Mouse (Mus musculus): ENCODE measurements around the gene Wdr46. TPM values are rescaled to one million over a fixed set of nuclear protein-coding genes. Genes with fewer than 3 reads are reported as not detected.
A peak's percentile ranks its signal among the peaks of the same experiment; 100 is the strongest.
"Not testable (repeated sequence)": the region's sequence is repeated elsewhere in the genome, so short reads cannot be mapped to it uniquely, and the experiment has no call there.

Wdr46 gene
- polyA plus RNA-seq, 1 experiment from 2014 or later = 52.5 TPM

DNA sequence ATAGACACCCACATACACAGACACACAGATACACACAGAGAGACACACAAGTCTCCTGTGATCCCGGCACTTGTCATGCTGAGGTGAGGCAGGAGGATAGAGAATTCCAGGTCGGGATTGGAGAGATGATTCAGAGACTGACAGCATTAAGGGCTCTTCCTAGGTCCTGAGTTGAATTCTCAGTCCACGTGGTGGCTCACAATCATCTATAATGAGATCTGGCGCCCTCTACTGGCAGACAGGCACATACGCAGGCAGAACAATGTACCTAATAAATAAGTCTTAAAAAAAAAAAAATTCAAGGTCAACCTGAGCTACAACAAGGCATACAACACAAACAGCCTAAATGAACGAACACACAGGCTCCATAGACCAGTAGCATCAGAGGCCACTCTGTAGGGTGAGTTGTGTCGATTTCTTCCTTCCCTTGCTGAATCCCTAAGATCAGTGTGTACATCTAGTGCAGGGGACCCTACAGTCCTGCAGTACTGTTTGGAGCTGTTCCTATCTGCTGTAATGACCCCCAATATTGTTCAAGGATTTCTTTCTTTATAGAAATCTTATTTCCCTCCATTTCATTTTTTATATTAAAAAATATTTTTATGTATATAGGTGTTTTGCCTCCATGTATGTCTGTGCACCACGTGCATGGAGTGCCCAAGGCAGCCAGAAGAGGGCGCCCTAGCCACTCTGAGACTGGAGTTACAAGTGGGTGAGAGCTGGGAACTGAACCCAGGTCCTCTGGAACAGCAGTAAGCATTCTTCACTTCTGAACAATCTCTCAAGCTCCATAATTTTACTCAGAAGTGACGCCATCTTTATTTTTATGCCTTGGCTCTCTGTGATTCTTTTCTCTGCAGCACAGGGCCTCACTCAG is 51.6 kb downstream of the Wdr46 start:
- Histone ChIP-seq H3K27ac (replicated peaks) (no peak overlapping the region), H3K36me3 (no peaks in the 10 kb centered on the region), H3K4me3 (no peak overlapping the region), H3K27me3 (ENCODE audit: low read depth, poor library complexity, severe bottlenecking) (peaks cover 2% of the 10 kb centered on the region), H3K9me3 (replicated peaks) (no peaks in the 10 kb centered on the region), H3K4me1 (no peaks in the 10 kb centered on the region)
- DNase-seq (ENCODE audit: low spot score) = peak; percentile 69
- WGBS = 34% methylated on average over 10 of the region's 10 CpGs

DNA sequence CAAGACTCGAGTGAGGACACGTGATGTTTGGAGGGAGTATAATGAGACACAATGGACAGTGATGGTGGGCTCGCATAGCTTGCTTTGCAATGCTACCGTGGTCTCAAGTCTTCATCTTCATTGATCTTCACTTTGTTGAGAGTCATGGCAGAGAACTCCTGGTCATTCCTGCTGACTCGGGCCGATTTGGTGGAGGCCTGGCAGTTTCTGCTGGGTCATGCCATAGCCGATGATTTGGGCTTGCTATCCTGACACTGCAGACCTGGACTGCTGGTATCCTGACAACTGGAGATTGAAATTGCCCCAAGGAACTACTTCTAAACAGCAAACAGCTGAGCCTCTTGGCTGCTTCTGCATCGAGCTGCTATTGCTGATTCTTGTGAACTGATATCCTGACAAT is 54.5 kb downstream of the Wdr46 start:
- no peak overlapping the region for H3K27ac ChIP-seq (replicated peaks)

GRCm38 (mm10) chr17:33995651-33996050 is 55.2 kb downstream of the Wdr46 start:
- Histone ChIP-seq H3K4me3 (no peak overlapping the region), H3K27me3 (ENCODE audit: low read depth, poor library complexity, severe bottlenecking) (peaks cover 35% of the 10 kb centered on the region), H3K4me1 (peaks cover 16% of the 10 kb centered on the region), H3K36me3 (no peaks in the 10 kb centered on the region), H3K9me3 (replicated peaks) (no peaks in the 10 kb centered on the region), H3K27ac (replicated peaks) (no peak overlapping the region)
- no peak for DNase-seq (ENCODE audit: low spot score)
- 77% methylated on average over 3 of the region's 3 CpGs for WGBS

More for the DNA sequence above, 54.5 kb downstream of the Wdr46 start:
- peaks cover 28% of the 10 kb centered on the region for H3K27me3 ChIP-seq (ENCODE audit: low read depth, poor library complexity, severe bottlenecking)
- no peaks in the 10 kb centered on the region for H3K36me3 ChIP-seq
- peaks cover 9% of the 10 kb centered on the region for H3K4me1 ChIP-seq
- DNase-seq (ENCODE audit: low spot score) = no peak
- no peaks in the 10 kb centered on the region for H3K9me3 ChIP-seq (replicated peaks)
- H3K4me3 ChIP-seq = no peak overlapping the region
- 90% methylated on average over 8 of the region's 8 CpGs for WGBS

DNA sequence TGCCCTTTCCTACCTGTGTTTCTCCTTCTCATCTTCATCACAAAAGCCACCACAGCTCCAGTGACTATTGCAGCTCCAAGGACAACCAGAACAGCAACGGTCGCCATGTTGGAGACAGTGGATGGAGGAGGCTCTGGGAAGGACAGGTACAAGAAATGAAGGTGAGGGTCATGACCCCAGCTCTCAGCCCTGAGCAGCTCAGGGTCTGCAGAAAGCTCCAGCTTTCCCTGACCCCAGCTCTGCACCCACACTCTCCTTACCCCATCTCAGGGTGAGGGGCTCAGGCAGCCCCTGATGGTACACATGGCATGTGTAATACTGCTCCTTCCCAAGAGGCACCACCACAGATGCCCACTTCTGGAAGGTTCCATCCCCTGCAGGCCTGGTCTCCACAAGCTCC is 56.6 kb downstream of the Wdr46 start:
- peaks cover 48% of the 10 kb centered on the region for H3K27me3 ChIP-seq (ENCODE audit: low read depth, poor library complexity, severe bottlenecking)
- 96% methylated on average over 2 of the region's 2 CpGs for WGBS
- peaks cover 16% of the 10 kb centered on the region for H3K4me1 ChIP-seq
- not testable (repeated sequence) for H3K27ac ChIP-seq (replicated peaks); H3K9me3 ChIP-seq (replicated peaks); H3K36me3 ChIP-seq; DNase-seq (ENCODE audit: low spot score); H3K4me3 ChIP-seq

DNA sequence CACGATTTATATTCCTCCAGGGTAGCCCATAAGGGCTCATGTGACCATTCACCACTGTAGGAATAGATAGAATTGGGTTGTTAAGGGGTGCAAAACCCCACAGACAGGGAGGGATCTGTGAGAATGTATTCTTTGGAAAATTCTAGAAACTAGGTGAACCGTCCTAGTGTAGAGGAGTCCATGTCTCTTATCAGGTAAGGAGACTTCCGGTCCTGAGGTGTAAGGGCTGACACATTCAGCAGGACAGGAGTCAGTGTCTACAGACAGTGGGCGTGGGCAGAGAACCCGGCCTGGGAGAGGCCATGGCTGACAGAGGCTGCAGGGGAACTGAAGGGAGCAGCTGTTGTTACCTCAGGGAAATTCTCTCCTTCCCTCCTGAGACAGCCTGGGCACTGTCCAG is 58.2 kb downstream of the Wdr46 start:
- H3K27ac ChIP-seq (replicated peaks); DNase-seq (ENCODE audit: low spot score); H3K4me3 ChIP-seq; H3K36me3 ChIP-seq; H3K9me3 ChIP-seq (replicated peaks): not testable (repeated sequence)
- WGBS = 57% methylated on average over 5 of the region's 5 CpGs
- H3K27me3 ChIP-seq (ENCODE audit: low read depth, poor library complexity, severe bottlenecking) = peaks cover 54% of the 10 kb centered on the region
- H3K4me1 ChIP-seq = peaks cover 18% of the 10 kb centered on the region

Other genes starting within 250 kb of the Wdr46 start
- gene March2, start 222.0 kb upstream of the Wdr46 start, polyA plus RNA-seq (2016; fragmentation: Nextera tagmentation; extraction: Ambion mirVana) = 35.5 and 39.5 TPM in 2 replicates
- 363 and 422 TPM in 2 replicates for gene Rab11b, start 180.1 kb upstream of the Wdr46 start, polyA plus RNA-seq (2016; fragmentation: Nextera tagmentation; extraction: Ambion mirVana)
- 17.7 and 20.7 TPM in 2 replicates for gene Angptl4, start 158.8 kb upstream of the Wdr46 start, polyA plus RNA-seq (2016; fragmentation: Nextera tagmentation; extraction: Ambion mirVana)
- gene Kank3, start 130.1 kb upstream of the Wdr46 start, polyA plus RNA-seq (2016; fragmentation: Nextera tagmentation; extraction: Ambion mirVana) = 24.6 and 29.4 TPM in 2 replicates
- gene Rps28, start 116.1 kb upstream of the Wdr46 start, polyA plus RNA-seq (2016; fragmentation: Nextera tagmentation; extraction: Ambion mirVana) = 699 and 827 TPM in 2 replicates
- 496 and 518 TPM in 2 replicates for gene Ndufa7, start 116.1 kb upstream of the Wdr46 start, polyA plus RNA-seq (2016; fragmentation: Nextera tagmentation; extraction: Ambion mirVana)
- gene Cd320, start 97.6 kb upstream of the Wdr46 start, polyA plus RNA-seq (2016; fragmentation: Nextera tagmentation; extraction: Ambion mirVana) = 82.0 and 82.4 TPM in 2 replicates
- not detected in 2 replicates for gene Gm7029, start 66.8 kb upstream of the Wdr46 start, polyA plus RNA-seq (2016; fragmentation: Nextera tagmentation; extraction: Ambion mirVana)
- 7.8 and 9.4 TPM in 2 replicates for gene Kifc1, start 50.0 kb upstream of the Wdr46 start, polyA plus RNA-seq (2016; fragmentation: Nextera tagmentation; extraction: Ambion mirVana)
- gene Platr17, start 35.5 kb upstream of the Wdr46 start, polyA plus RNA-seq (2016; fragmentation: Nextera tagmentation; extraction: Ambion mirVana) = 0.30 TPM in 1 of 2 replicates, not detected in the other
- 77.5 and 82.6 TPM in 2 replicates for gene Daxx, start 31.2 kb upstream of the Wdr46 start, polyA plus RNA-seq (2016; fragmentation: Nextera tagmentation; extraction: Ambion mirVana)
- 14.9 and 17.3 TPM in 2 replicates for gene Tapbp, start 24.8 kb upstream of the Wdr46 start, polyA plus RNA-seq (2016; fragmentation: Nextera tagmentation; extraction: Ambion mirVana)
- 23.5 and 24.1 TPM in 2 replicates for gene Zbtb22, start 24.8 kb upstream of the Wdr46 start, polyA plus RNA-seq (2016; fragmentation: Nextera tagmentation; extraction: Ambion mirVana)
- 43.1 and 46.9 TPM in 2 replicates for gene Rgl2, start 11.1 kb upstream of the Wdr46 start, polyA plus RNA-seq (2016; fragmentation: Nextera tagmentation; extraction: Ambion mirVana)
- gene Pfdn6, start 317 bp upstream of the Wdr46 start, polyA plus RNA-seq (2016; fragmentation: Nextera tagmentation; extraction: Ambion mirVana) = 214 and 240 TPM in 2 replicates
- gene B3galt4, start 10.8 kb downstream of the Wdr46 start, polyA plus RNA-seq (2016; fragmentation: Nextera tagmentation; extraction: Ambion mirVana) = 4.1 and 6.4 TPM in 2 replicates
- gene Vps52, start 15.2 kb downstream of the Wdr46 start, polyA plus RNA-seq (2016; fragmentation: Nextera tagmentation; extraction: Ambion mirVana) = 53.5 and 61.0 TPM in 2 replicates
- gene Rps18, start 15.3 kb downstream of the Wdr46 start, polyA plus RNA-seq (2016; fragmentation: Nextera tagmentation; extraction: Ambion mirVana) = 1,339 and 1,576 TPM in 2 replicates
- 45.7 and 50.3 TPM in 2 replicates for gene H2-K1, start 59.7 kb downstream of the Wdr46 start, polyA plus RNA-seq (2016; fragmentation: Nextera tagmentation; extraction: Ambion mirVana)
- gene Ring1, start 84.0 kb downstream of the Wdr46 start, polyA plus RNA-seq (2016; fragmentation: Nextera tagmentation; extraction: Ambion mirVana) = 13.8 and 15.3 TPM in 2 replicates
- gene H2-Ke6, start 87.4 kb downstream of the Wdr46 start, polyA plus RNA-seq (2016; fragmentation: Nextera tagmentation; extraction: Ambion mirVana) = 120 and 128 TPM in 2 replicates
- gene Slc39a7, start 91.0 kb downstream of the Wdr46 start, polyA plus RNA-seq (2016; fragmentation: Nextera tagmentation; extraction: Ambion mirVana) = 221 and 227 TPM in 2 replicates
- 54.0 and 56.9 TPM in 2 replicates for gene Rxrb, start 91.2 kb downstream of the Wdr46 start, polyA plus RNA-seq (2016; fragmentation: Nextera tagmentation; extraction: Ambion mirVana)
- gene Col11a2, start 98.8 kb downstream of the Wdr46 start, polyA plus RNA-seq (2016; fragmentation: Nextera tagmentation; extraction: Ambion mirVana) = 0.92 and 1.1 TPM in 2 replicates
- gene H2-Oa, start 151.7 kb downstream of the Wdr46 start, polyA plus RNA-seq (2016; fragmentation: Nextera tagmentation; extraction: Ambion mirVana) = 0.37 and 0.50 TPM in 2 replicates
- 6.4 and 9.5 TPM in 2 replicates for gene H2-DMa, start 178.9 kb downstream of the Wdr46 start, polyA plus RNA-seq (2016; fragmentation: Nextera tagmentation; extraction: Ambion mirVana)
- gene Brd2, start 182.0 kb downstream of the Wdr46 start, polyA plus RNA-seq (2016; fragmentation: Nextera tagmentation; extraction: Ambion mirVana) = 126 and 137 TPM in 2 replicates
- 0.12 TPM in 1 of 2 replicates, not detected in the other for gene H2-DMb2, start 202.6 kb downstream of the Wdr46 start, polyA plus RNA-seq (2016; fragmentation: Nextera tagmentation; extraction: Ambion mirVana)
- gene H2-DMb1, start 212.4 kb downstream of the Wdr46 start, polyA plus RNA-seq (2016; fragmentation: Nextera tagmentation; extraction: Ambion mirVana) = 0.39 TPM in 1 of 2 replicates, not detected in the other
- 0.93 and 1.3 TPM in 2 replicates for gene Tap1, start 246.9 kb downstream of the Wdr46 start, polyA plus RNA-seq (2016; fragmentation: Nextera tagmentation; extraction: Ambion mirVana)
- gene Psmb9, start 247.1 kb downstream of the Wdr46 start, polyA plus RNA-seq (2016; fragmentation: Nextera tagmentation; extraction: Ambion mirVana) = 0.49 and 0.52 TPM in 2 replicates